Mouse (Mus musculus) midbrain, embryonic 14.5 days (tissue): ENCODE measurements at regions not wholly inside any gene's neighbourhood (a gene's known extent, or its start where the extent isn't known, plus 50 kb on each side); places are given as distances from the start of the nearest gene placed in this dataset.

ENCODE experiments used
- ATAC-seq: fragments of 200-750 bp; cut with Nextera tagmentation; 2 replicates; pipeline ENCODE4 v1.8.0; 2017; ENCODE audit warnings: moderate number of reproducible peaks, moderate library complexity; ENCODE audit not compliant: low FRiP score, low TSS enrichment
- DNase-seq: peaks from one replicate; pipeline ENCODE4 v3.0.0-alpha.2; 2015
- H3K27ac ChIP-seq: fragments of 300-500 bp; sonication (generic); replicated peaks from 2 replicates; pipeline ENCODE4 v1.5.1; 2014; ENCODE audit warnings: mild to moderate bottlenecking, low read depth, low read length, moderate library complexity
- H3K27me3 ChIP-seq: fragments of 300-500 bp; sonication (generic); 2 replicates; pipeline ENCODE4 v1.6.1; 2014; ENCODE audit warnings: low read length, control low read depth, mixed read lengths; ENCODE audit not compliant: control insufficient read depth, insufficient read depth
- H3K36me3 ChIP-seq: fragments of 300-500 bp; sonication (generic); 2 replicates; pipeline ENCODE4 v1.6.1; 2014; ENCODE audit warnings: low read length, control low read depth; ENCODE audit not compliant: control insufficient read depth, insufficient read depth
- H3K4me1 ChIP-seq: fragments of 300-500 bp; sonication (generic); 2 replicates; pipeline ENCODE4 v1.6.1; 2014; ENCODE audit warnings: mild to moderate bottlenecking, antibody characterized with exemption, low read length, control low read depth; ENCODE audit not compliant: control insufficient read depth, insufficient read depth
- H3K4me2 ChIP-seq: fragments of 300-500 bp; sonication (generic); 2 replicates; pipeline ENCODE4 v1.6.1; 2014; ENCODE audit warnings: mild to moderate bottlenecking, low read length, moderate library complexity
- H3K4me3 ChIP-seq: fragments of 300-500 bp; sonication (generic); replicated peaks from 2 replicates; pipeline ENCODE4 v1.5.1; 2014; ENCODE audit warnings: low read depth, low read length
- H3K9ac ChIP-seq: fragments of 300-500 bp; sonication (generic); replicated peaks from 2 replicates; pipeline ENCODE4 v1.6.1; 2014; ENCODE audit warnings: mild to moderate bottlenecking, low read length, moderate library complexity
- H3K9me3 ChIP-seq: fragments of 300-500 bp; sonication (generic); 2 replicates; pipeline ENCODE4 v1.6.1; 2016; ENCODE audit warnings: low read length, control low read depth, mixed read lengths; ENCODE audit not compliant: control insufficient read depth
- WGBS: fragments of 180-500 bp; shearing (Covaris S2); extraction: QIAGEN DNeasy Blood & Tissue Kit; methylation state at CpG from one replicate; pipeline ENCODE4 v1.1.7; 2014; 5-methylcytosine and 5-hydroxymethylcytosine counted together

- Histone ChIP-seq H3K36me3 (no peaks in the 10 kb centered on the region), H3K4me3 (no peak overlapping the region), H3K9me3 (no peaks in the 10 kb centered on the region; the same call in 1 of the 2 replicates), H3K4me1 (no peaks in the 10 kb centered on the region), H3K27ac (no peak overlapping the region), H3K4me2 (no peak overlapping the region), H3K27me3 (no peaks in the 10 kb centered on the region), H3K9ac (no peak overlapping the region)
- 85% methylated on average over 5 of the region's 5 CpGs for WGBS
- DNase-seq (no peak), ATAC-seq (no peak)
Observed at GRCm38 (mm10) chr1:108282099-108282498, 692.3 kb downstream of the Serpinb8 start.

- H3K4me3 ChIP-seq: no peak overlapping the region
- no peak for ATAC-seq
- no peak for DNase-seq
Observed at GRCm38 (mm10) chr1:108286571-108286970, 696.8 kb downstream of the Serpinb8 start.

More at GRCm38 (mm10) chr1:108286571-108286970, 696.8 kb downstream of the Serpinb8 start:
- WGBS: 69% methylated on average over 1 of the region's 1 CpGs
- Histone ChIP-seq H3K4me2 (no peak overlapping the region), H3K36me3 (no peaks in the 10 kb centered on the region), H3K27ac (no peak overlapping the region), H3K27me3 (no peaks in the 10 kb centered on the region), H3K9ac (no peak overlapping the region), H3K4me1 (no peaks in the 10 kb centered on the region), H3K9me3 (no peaks in the 10 kb centered on the region)
